Mouse (Mus musculus) liver, postnatal 0 days (tissue): ENCODE data around the gene Edem3.

Experiments used
- CTCF ChIP-seq: sonication (generic); IDR thresholded peaks from 2 replicates; pipeline ENCODE4 v1.5.1; 2016; ENCODE audit warnings: antibody characterized with exemption, low read depth
- EP300 ChIP-seq: IDR thresholded peaks from 2 replicates; pipeline ENCODE4 v1.6.1; 2016; ENCODE audit warnings: antibody characterized with exemption, low read depth, mild to moderate bottlenecking

DNA sequence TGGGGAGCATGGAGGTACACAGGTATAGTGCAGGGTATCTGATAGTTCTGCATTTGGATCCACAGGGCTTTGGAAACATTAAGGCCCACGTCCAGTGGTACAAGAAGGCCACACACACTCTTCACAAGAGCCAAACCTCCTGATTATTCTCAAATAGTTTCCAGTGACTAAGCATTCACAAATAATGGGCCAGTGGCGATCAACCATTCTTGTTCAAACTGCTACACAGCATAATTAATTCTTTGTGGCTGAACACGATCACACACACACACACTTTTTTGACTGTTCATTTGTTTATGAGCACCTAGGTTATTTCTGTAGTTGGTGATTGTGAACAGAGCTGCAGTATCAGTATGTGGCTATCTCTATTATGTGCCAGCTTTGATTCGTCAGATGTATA lies 34.0 kb downstream of the Edem3 start:
- TF ChIP-seq CTCF (no peak), EP300 (no peak)
